Mouse (Mus musculus) liver, embryonic 14.5 days (tissue): ENCODE data around the gene Ybx1. TPM values are rescaled to one million over a fixed set of nuclear protein-coding genes. Genes with fewer than 3 reads are reported as not detected.

Source experiments
- ATAC-seq: fragments of 200-750 bp; cut with Nextera tagmentation; 2 replicates; pipeline ENCODE4 v1.8.0; 2017; ENCODE audit warnings: moderate number of reproducible peaks, mild to moderate bottlenecking, moderate library complexity; ENCODE audit not compliant: insufficient read depth
- DNase-seq, 3 experiments: peaks; one replicate each; pipeline ENCODE4 v3.0.0-alpha.2; 2012 to 2013; ENCODE audit warnings: low read depth in 3 of 3, low spot score in 3 of 3
- H3K27ac ChIP-seq: fragments of 300-500 bp; sonication (generic); 2 replicates; pipeline ENCODE4 v1.5.1; 2014; ENCODE audit warnings: moderate library complexity, mild to moderate bottlenecking, control low read depth, inconsistent platforms
- H3K27me3 ChIP-seq: fragments of 300-500 bp; sonication (generic); 2 replicates; pipeline ENCODE4 v1.6.1; 2014; ENCODE audit warnings: mild to moderate bottlenecking, low read length, moderate library complexity; ENCODE audit not compliant: control insufficient read depth, insufficient read depth
- H3K36me3 ChIP-seq: fragments of 300-500 bp; sonication (generic); replicated peaks from 2 replicates; pipeline ENCODE4 v1.6.1; 2014; ENCODE audit warnings: low read depth; ENCODE audit not compliant: control insufficient read depth, insufficient read depth
- H3K4me1 ChIP-seq, 2 experiments: fragments of 200-500 bp in 1 of 2; fragments of 300-500 bp in 1 of 2; sonication (generic) in 1 of 2; replicated peaks; 2 replicates each; pipeline ENCODE4 v1.6.1; 2012 to 2014; ENCODE audit warnings: antibody characterized with exemption in 1 of 2, inconsistent platforms in 1 of 2, low read length in 1 of 2; ENCODE audit not compliant: control insufficient read depth in 2 of 2, insufficient read depth in 2 of 2
- H3K4me2 ChIP-seq: fragments of 300-500 bp; sonication (generic); 2 replicates; pipeline ENCODE4 v1.6.1; 2014; ENCODE audit warnings: low read depth, mild to moderate bottlenecking, control low read depth, moderate library complexity
- H3K4me3 ChIP-seq, 2 experiments: fragments of 200-500 bp in 1 of 2; fragments of 300-500 bp in 1 of 2; sonication (generic) in 1 of 2; 2 replicates each; pipeline ENCODE4 v1.5.1; 2012 to 2014; ENCODE audit warnings: low read depth in 2 of 2, low read length in 2 of 2, mild to moderate bottlenecking in 2 of 2, control low read depth in 1 of 2, inconsistent platforms in 1 of 2, moderate library complexity in 1 of 2; ENCODE audit not compliant: insufficient read depth in 1 of 2
- H3K9ac ChIP-seq: fragments of 300-500 bp; sonication (generic); replicated peaks from 2 replicates; pipeline ENCODE4 v1.6.1; 2014; ENCODE audit warnings: mild to moderate bottlenecking, control low read depth, moderate library complexity
- H3K9me3 ChIP-seq: fragments of 300-500 bp; sonication (generic); 2 replicates; pipeline ENCODE4 v1.6.1; 2016; ENCODE audit warnings: low read length, mixed read lengths; ENCODE audit not compliant: control insufficient read depth
- CTCF ChIP-seq: IDR thresholded peaks from 2 replicates; pipeline ENCODE4 v1.5.1; 2016; ENCODE audit warnings: antibody characterized with exemption, low read depth, control low read depth
- EP300 ChIP-seq: IDR thresholded peaks from 2 replicates; pipeline ENCODE4 v1.6.1; 2016; ENCODE audit warnings: antibody characterized with exemption, low read depth
- WGBS: fragments of 180-500 bp; shearing (Covaris S2); extraction: QIAGEN DNeasy Blood & Tissue Kit; methylation state at CpG from one replicate; pipeline ENCODE4 v1.1.7; 2014; ENCODE audit not compliant: insufficient replicate concordance; 5-methylcytosine and 5-hydroxymethylcytosine counted together
- polyA plus RNA-seq, 2 experiments: library from polyadenylated mRNA; depleted of rRNA in 1 of 2; stranded (reverse) in 1 of 2; unstranded in 1 of 2; fragments of >200 nt; fragmentation: Nextera tagmentation in 1 of 2; extraction: Ambion mirVana in 1 of 2; gene quantifications; 2 replicates each; pipeline versions ENCODE4 v1.2.1 to v1.2.3; 2012 to 2014

Gene Ybx1
- polyA plus RNA-seq, 2 experiments, result 250 to 297 TPM

GRCm38 (mm10) chr4:119320131-119320830, 25.9 kb upstream of the Ybx1 start, which contains the start of gene Ppih:
TSS of gene Ppih (minus strand) at chr4:119320546.
- peaks cover 23% of the 10 kb centered on the region for H3K36me3 ChIP-seq
- peak within 1 kb of the TSS; percentile 80 for H3K9ac ChIP-seq
- no peaks in the 10 kb centered on the region for H3K9me3 ChIP-seq
- peak within 1 kb of the TSS; percentile 61; the same call in 1 of the 2 replicates for H3K27ac ChIP-seq
- H3K4me1 ChIP-seq, result peaks cover 8 to 14% of the 10 kb centered on the region in 2 experiments
- under 1% methylated on average over 44 of the region's 44 CpGs for WGBS
- ATAC-seq (peak; percentile 97), DNase-seq (peak; percentile 86 to 87 (median 86))
- TF ChIP-seq EP300 (no peak), CTCF (no peak)
- peak within 1 kb of the TSS; percentile 89 to 92 for H3K4me3 ChIP-seq
- no peaks in the 10 kb centered on the region for H3K27me3 ChIP-seq
- H3K4me2 ChIP-seq, result peak within 1 kb of the TSS; percentile 98

GRCm38 (mm10) chr4:119313756-119314155, 19.4 kb upstream of the Ybx1 start:
- WGBS, result 81% methylated on average over 1 of the region's 1 CpGs
- ATAC-seq, result no peak
- H3K4me3 ChIP-seq, result no peak overlapping the region
- H3K4me1 ChIP-seq, result no peaks in the 10 kb centered on the region
- peaks cover 32% of the 10 kb centered on the region for H3K36me3 ChIP-seq
- no peak overlapping the region for H3K4me2 ChIP-seq
- no peaks in the 10 kb centered on the region for H3K9me3 ChIP-seq
- no peak overlapping the region for H3K9ac ChIP-seq
- TF ChIP-seq EP300, result no peak
- no peak for TF ChIP-seq CTCF
- no peaks in the 10 kb centered on the region for H3K27me3 ChIP-seq
- no peak for DNase-seq
- H3K27ac ChIP-seq, result no peak overlapping the region

DNA sequence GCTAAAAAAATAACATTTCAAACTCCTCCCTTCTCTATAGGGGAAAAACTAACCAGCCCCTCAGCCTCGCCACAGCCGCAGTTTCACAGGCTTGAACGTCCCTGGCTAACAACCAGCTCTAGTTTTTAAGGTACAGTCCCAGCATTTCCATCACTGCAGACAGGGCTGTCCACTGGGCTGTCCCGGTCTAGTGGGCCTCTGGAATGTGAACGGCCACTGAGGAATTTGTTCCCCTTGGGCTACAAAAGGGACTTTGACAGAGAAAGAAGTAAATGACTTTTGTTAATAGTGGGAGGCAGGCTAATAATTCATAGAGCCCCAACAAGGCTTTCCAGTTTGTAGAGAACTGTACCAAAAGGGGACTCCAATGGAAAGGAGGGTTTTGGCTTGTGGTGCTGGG, 11.0 kb upstream of the Ybx1 start:
- DNase-seq (no peak), ATAC-seq (no peak)
- no peaks in the 10 kb centered on the region for H3K27me3 ChIP-seq
- no peak overlapping the region for H3K4me2 ChIP-seq
- H3K9me3 ChIP-seq, result no peaks in the 10 kb centered on the region
- H3K27ac ChIP-seq, result no peak overlapping the region
- 84% methylated on average over 5 of the region's 5 CpGs for WGBS
- TF ChIP-seq EP300, result no peak
- TF ChIP-seq CTCF, result no peak
- H3K4me1 ChIP-seq, result no peaks in the 10 kb centered on the region
- no peak overlapping the region for H3K9ac ChIP-seq
- no peak overlapping the region for H3K4me3 ChIP-seq
- H3K36me3 ChIP-seq, result peaks cover 10% of the 10 kb centered on the region

DNA sequence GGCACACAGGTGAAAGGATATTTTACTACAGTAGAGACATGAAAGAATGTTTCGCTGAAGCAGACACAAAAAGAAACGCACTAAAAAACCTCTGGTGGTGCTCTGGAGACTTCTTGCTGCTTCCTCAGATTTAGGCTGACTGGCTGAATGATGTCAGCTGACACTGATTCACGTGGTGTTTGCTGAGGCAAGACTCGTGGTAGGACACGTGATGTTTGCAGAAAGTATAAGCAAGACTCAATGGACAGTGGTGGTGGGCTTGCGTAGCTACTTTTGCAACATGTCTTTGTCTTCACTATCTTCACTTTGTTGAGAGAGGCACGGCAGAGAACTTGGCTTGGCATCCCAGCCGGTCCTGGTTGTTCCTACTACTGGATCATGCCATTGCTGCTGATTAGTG, 8.9 kb upstream of the Ybx1 start:
- Histone ChIP-seq H3K9me3 (no peaks in the 10 kb centered on the region), H3K4me1 (no peaks in the 10 kb centered on the region), H3K4me2 (no peak overlapping the region), H3K27ac (no peak overlapping the region), H3K4me3 (no peak overlapping the region), H3K36me3 (peaks cover 2% of the 10 kb centered on the region; the same call in 1 of the 2 replicates), H3K27me3 (no peaks in the 10 kb centered on the region), H3K9ac (no peak overlapping the region)
- no peak for DNase-seq
- no peak for TF ChIP-seq CTCF
- no peak for TF ChIP-seq EP300
- ATAC-seq, result no peak
- WGBS, result 80% methylated on average over 8 of the region's 8 CpGs

- ATAC-seq, result no peak
- H3K36me3 ChIP-seq, result no peaks in the 10 kb centered on the region
Measured at GRCm38 (mm10) chr4:119301777-119302176, 7.4 kb upstream of the Ybx1 start.

More at GRCm38 (mm10) chr4:119301777-119302176, 7.4 kb upstream of the Ybx1 start:
- 67% methylated on average over 3 of the region's 3 CpGs for WGBS
- DNase-seq, result no peak
- H3K4me1 ChIP-seq, result no peaks in the 10 kb centered on the region
- no peak overlapping the region for H3K4me3 ChIP-seq
- no peak overlapping the region for H3K9ac ChIP-seq
- no peak overlapping the region for H3K27ac ChIP-seq
- H3K27me3 ChIP-seq, result no peaks in the 10 kb centered on the region
- no peak overlapping the region for H3K4me2 ChIP-seq
- TF ChIP-seq EP300 (no peak), CTCF (no peak)
- no peaks in the 10 kb centered on the region for H3K9me3 ChIP-seq
